Mouse (Mus musculus): ENCODE measurements around the gene Rpgrip1l. TPM values are rescaled to one million over a fixed set of nuclear protein-coding genes. Genes with fewer than 3 reads are reported as not detected.

Gene Rpgrip1l
- polyA plus RNA-seq, 1 experiment from 2014 or later: 17.1 TPM

DNA sequence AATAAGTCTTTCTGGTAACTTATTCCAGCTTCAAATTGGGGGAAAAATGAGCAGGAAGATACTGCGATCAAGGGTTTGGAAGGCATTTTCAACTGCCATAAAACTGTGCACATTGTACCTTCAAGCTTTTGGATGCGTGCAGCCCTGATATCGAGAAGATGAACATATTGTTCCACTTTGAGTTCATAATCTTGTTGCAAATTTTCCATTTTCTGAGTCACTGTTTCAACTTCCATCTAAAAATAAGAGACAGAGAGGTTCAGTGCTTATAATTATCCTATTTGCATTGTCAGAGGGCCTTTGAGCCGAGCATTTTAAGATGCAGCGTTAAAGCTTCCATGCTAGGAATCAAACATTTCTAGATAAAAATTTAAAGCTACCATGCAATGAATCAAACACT, 39.6 kb downstream of the Rpgrip1l start:
- no peak for ATAC-seq (ENCODE audit: insufficient number of reproducible peaks, insufficient read depth, low FRiP score, low TSS enrichment, low read depth)
- peaks cover 5% of the 10 kb centered on the region; the same call in 1 of the 2 replicates for H3K9me3 ChIP-seq
- H3K9ac ChIP-seq (replicated peaks): no peak overlapping the region
- peaks cover 18% of the 10 kb centered on the region for H3K36me3 ChIP-seq
- no peaks in the 10 kb centered on the region for H3K4me1 ChIP-seq (replicated peaks)
- 92% methylated on average over 5 of the region's 5 CpGs for WGBS
- H3K27me3 ChIP-seq: no peaks in the 10 kb centered on the region
- H3K27ac ChIP-seq: no peak overlapping the region
- H3K4me3 ChIP-seq (replicated peaks): no peak overlapping the region
- no peak overlapping the region for H3K4me2 ChIP-seq

DNA sequence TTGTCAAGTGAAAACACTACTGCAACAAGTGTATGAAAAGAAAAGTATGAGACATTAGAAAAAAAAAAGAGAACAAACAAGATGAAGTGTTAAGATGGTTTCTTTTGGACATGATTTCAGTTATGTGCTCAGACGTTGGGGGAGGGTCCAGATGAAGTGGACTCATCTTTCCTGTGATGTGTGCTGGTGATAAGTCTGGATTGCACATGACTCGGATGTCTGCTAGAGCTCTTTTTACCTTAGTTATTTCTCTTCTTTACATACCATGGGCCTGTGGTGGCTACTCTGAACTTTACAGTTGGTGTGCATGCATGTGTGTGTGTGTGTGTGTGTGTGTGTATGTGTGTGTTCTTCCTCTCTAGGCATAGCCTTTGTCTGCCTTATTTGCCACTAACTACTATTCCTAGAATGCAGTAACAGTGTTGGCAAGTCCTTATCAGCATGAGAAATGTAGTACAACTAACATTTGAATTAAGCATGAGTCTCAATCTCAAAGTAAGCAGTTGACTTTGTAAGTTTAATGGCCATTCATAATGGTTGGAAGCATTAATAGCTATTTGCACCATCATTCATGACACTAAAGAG, 43.6 kb downstream of the Rpgrip1l start:
- Histone ChIP-seq H3K36me3 (peaks cover 18% of the 10 kb centered on the region), H3K27ac (no peak overlapping the region), H3K4me2 (no peak overlapping the region), H3K9ac (replicated peaks) (no peak overlapping the region), H3K27me3 (no peaks in the 10 kb centered on the region), H3K4me3 (replicated peaks) (no peak overlapping the region), H3K9me3 (no peaks in the 10 kb centered on the region), H3K4me1 (replicated peaks) (no peaks in the 10 kb centered on the region)
- no peak for ATAC-seq (ENCODE audit: insufficient number of reproducible peaks, insufficient read depth, low FRiP score, low TSS enrichment, low read depth)
- 80% methylated on average over 2 of the region's 2 CpGs for WGBS

DNA sequence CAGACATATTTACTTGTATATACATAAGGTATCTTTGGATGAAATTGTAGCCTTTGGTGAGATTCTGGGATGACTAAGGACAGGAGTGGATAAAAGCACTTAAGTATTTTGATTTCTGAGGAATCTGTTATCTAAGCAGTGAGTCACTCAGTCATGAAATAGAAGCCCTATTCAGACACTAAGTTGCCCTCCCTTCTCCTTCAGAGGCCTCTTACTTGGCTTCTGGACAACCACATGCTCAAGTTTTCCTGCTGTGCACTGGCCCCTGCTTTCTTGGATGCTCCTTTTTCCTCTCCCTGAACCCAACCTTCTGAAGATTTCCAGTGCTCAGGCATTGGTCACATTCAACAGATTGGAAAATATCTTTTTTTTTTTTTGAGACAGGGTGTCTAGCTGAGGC, 48.5 kb downstream of the Rpgrip1l start:
- no peak overlapping the region for H3K9ac ChIP-seq (replicated peaks)
- H3K27me3 ChIP-seq: no peaks in the 10 kb centered on the region
- no peak for ATAC-seq (ENCODE audit: insufficient number of reproducible peaks, insufficient read depth, low FRiP score, low TSS enrichment, low read depth)
- H3K9me3 ChIP-seq: no peaks in the 10 kb centered on the region
- H3K36me3 ChIP-seq: peaks cover 8% of the 10 kb centered on the region; the same call in 1 of the 2 replicates
- no peak overlapping the region for H3K4me3 ChIP-seq (replicated peaks)
- no peaks in the 10 kb centered on the region for H3K4me1 ChIP-seq (replicated peaks)
- H3K27ac ChIP-seq: no peak overlapping the region
- no peak overlapping the region for H3K4me2 ChIP-seq

DNA sequence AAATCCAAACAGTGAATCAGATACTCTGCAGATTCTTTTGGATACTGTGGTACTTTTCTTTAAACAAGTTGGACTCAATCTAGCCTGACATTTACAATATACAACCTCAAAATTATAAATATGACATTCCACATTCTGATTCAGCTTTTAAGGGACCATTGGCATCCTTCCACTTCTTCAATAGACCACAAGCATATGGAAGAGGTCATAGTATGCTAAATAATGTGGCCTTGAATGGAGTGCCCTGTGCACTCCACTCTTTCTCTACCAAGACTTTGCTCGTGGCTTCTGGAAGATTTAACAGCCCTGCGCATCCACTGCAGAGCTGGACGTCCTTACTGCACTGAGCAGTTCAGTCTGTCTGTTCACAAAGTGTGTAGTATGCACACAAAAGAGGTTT, 49.1 kb downstream of the Rpgrip1l start:
- no peak overlapping the region for H3K27ac ChIP-seq
- ATAC-seq (ENCODE audit: insufficient number of reproducible peaks, insufficient read depth, low FRiP score, low TSS enrichment, low read depth): no peak
- no peak overlapping the region for H3K4me3 ChIP-seq (replicated peaks)
- no peaks in the 10 kb centered on the region for H3K27me3 ChIP-seq
- no peaks in the 10 kb centered on the region for H3K4me1 ChIP-seq (replicated peaks)
- WGBS: 85% methylated on average over 3 of the region's 3 CpGs
- no peak overlapping the region for H3K4me2 ChIP-seq
- H3K36me3 ChIP-seq: 0 out of 2 replicates have a peak, but pooled peaks cover 5% of the 10 kb centered on the region
- H3K9me3 ChIP-seq: no peaks in the 10 kb centered on the region
- no peak overlapping the region for H3K9ac ChIP-seq (replicated peaks)

DNA sequence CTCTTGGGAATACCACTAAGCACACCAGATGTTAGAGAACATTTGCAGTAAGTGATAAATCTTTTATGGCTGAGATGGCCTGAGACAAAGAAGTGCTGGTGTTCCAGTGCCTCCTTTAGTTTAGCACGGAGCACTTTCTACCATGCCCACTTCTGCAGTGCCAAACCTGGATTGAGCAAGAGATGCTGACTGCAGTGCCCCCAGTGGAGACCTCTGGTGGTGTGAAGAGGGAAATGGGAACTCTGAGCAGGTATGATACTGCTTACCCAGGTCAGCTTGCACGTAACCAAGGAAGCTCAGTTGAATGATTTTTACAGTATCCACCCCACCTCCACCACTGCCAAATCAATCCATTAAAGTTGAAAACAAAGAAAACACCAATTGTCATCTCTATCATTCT, 51.5 kb downstream of the Rpgrip1l start:
- Histone ChIP-seq H3K27me3 (no peaks in the 10 kb centered on the region), H3K9ac (replicated peaks) (no peak overlapping the region), H3K36me3 (no peaks in the 10 kb centered on the region), H3K4me1 (replicated peaks) (no peaks in the 10 kb centered on the region), H3K27ac (no peak overlapping the region), H3K4me2 (no peak overlapping the region), H3K4me3 (replicated peaks) (no peak overlapping the region), H3K9me3 (no peaks in the 10 kb centered on the region)
- no peak for ATAC-seq (ENCODE audit: insufficient number of reproducible peaks, insufficient read depth, low FRiP score, low TSS enrichment, low read depth)
- 75% methylated on average over 2 of the region's 2 CpGs for WGBS

DNA sequence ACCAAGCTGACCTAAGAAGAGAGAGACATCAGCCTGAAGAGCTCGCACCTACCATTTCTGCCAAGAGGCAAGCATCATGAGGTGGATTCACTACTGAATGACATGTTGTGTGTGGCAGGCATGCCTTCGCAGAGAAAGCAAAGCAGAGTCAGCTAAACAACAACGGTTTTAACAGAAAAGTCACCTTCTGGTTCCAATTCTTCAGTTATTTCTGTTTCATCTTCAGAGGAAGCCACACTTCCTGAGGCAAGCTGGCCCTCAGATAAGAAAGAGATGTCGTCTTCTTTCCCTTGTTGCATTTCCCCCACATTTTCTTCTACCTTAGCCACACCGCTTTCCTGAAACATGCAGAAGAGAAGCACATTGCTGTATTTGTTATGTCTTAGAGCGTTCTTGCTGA, 62.1 kb downstream of the Rpgrip1l start:
- Histone ChIP-seq H3K27me3 (no peaks in the 10 kb centered on the region), H3K36me3 (peaks cover 11% of the 10 kb centered on the region; the same call in 1 of the 2 replicates), H3K4me2 (no peak overlapping the region), H3K9ac (replicated peaks) (no peak overlapping the region), H3K27ac (no peak overlapping the region), H3K9me3 (no peaks in the 10 kb centered on the region), H3K4me1 (replicated peaks) (no peaks in the 10 kb centered on the region), H3K4me3 (replicated peaks) (no peak overlapping the region)
- 90% methylated on average over 6 of the region's 6 CpGs for WGBS
- ATAC-seq (ENCODE audit: insufficient number of reproducible peaks, insufficient read depth, low FRiP score, low TSS enrichment, low read depth): no peak

DNA sequence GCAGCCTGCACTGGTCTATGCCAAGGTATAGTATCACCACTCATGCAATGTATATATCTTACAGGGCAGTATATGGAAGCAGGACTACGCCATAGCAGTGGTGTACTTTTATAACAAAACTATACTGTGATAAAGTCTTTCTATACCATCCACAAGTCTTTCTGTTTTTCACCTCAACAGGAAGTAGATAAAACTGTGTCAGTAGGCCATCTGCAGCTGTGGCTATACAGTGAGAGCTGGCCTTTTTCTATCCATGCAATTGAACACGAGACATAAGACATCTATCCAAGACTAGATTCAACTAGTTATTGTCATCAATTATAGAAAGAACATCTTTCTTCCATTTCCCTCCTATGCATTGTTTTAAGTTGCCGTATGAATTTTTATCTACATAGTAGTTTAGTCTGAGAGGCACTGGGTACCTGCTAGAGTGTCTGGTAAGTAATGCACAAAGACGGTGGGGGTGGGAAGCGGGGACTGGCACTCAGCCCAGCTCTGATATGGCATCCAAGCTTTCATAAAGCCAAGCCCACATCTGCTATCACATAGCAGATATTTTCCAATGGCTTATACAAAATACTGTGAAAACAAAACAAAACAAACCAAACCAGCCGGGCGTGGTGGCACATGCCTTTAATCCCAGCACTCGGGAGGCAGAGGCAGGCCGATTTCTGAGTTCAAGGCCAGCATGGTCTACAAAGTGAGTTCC, 63.1 kb downstream of the Rpgrip1l start:
- Histone ChIP-seq H3K9me3 (no peaks in the 10 kb centered on the region), H3K27me3 (no peaks in the 10 kb centered on the region), H3K4me1 (replicated peaks) (no peaks in the 10 kb centered on the region), H3K9ac (replicated peaks) (no peak overlapping the region), H3K4me3 (replicated peaks) (no peak overlapping the region), H3K36me3 (peaks cover 11% of the 10 kb centered on the region; the same call in 1 of the 2 replicates), H3K27ac (no peak overlapping the region), H3K4me2 (no peak overlapping the region)
- no peak for ATAC-seq (ENCODE audit: insufficient number of reproducible peaks, insufficient read depth, low FRiP score, low TSS enrichment, low read depth)
- 96% methylated on average over 9 of the region's 9 CpGs for WGBS

DNA sequence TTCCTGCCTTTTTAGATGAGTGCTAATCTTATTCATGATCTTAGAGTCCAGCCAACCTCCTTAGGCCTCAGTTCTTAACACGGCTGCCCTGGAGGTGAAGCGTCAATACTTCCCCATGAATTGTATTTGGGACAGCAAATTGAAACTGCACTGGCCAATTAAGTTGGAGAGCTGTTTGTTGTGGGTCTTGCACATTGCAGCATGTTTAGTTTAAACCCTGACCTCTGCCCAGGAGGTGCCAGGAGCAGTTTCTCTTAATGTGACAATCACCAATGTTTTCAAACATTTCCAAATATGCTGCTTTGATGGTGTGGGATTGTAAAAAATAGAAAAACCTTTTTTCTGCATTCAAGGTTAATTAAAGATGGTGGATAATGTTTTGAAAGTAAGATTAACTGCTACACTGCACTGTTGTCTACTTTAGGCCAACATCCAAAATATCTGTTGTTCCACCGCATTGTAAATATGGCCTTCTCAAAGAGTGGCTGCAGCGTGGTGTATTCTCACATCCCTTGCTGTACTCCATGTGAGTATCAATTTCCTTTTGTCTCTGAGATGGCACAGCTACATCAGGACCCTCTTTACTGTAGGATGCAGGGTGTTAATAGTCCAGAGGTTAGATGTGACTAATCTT, 67.1 kb downstream of the Rpgrip1l start:
- Histone ChIP-seq H3K36me3 (peaks cover 10% of the 10 kb centered on the region; the same call in 1 of the 2 replicates), H3K27ac (no peak overlapping the region), H3K4me2 (no peak overlapping the region), H3K9ac (replicated peaks) (no peak overlapping the region), H3K9me3 (no peaks in the 10 kb centered on the region), H3K27me3 (no peaks in the 10 kb centered on the region), H3K4me3 (replicated peaks) (no peak overlapping the region), H3K4me1 (replicated peaks) (no peaks in the 10 kb centered on the region)
- ATAC-seq (ENCODE audit: insufficient number of reproducible peaks, insufficient read depth, low FRiP score, low TSS enrichment, low read depth): no peak
- WGBS: 60% methylated on average over 4 of the region's 4 CpGs

DNA sequence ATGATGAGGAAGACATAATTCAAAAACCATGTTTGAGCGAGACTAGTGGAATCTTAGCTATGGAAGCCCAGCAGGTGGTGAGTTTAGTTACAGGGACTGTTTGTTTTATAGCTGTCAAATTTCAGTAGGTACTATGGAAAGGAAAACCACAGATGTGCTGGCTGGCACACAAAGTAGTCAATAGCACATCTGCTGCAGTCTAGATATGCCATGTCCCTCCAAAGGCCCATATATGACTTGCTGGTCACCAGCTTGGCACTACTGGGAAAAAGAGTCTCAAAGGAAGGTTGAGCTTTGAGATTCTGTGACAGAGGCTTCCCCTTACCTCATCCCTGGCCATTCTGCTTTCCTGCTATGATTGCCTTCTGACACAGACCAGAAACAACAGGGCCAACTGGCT, 70.3 kb downstream of the Rpgrip1l start:
- H3K9me3 ChIP-seq: no peaks in the 10 kb centered on the region
- ATAC-seq (ENCODE audit: insufficient number of reproducible peaks, insufficient read depth, low FRiP score, low TSS enrichment, low read depth): no peak
- no peaks in the 10 kb centered on the region for H3K27me3 ChIP-seq
- H3K27ac ChIP-seq: no peak overlapping the region
- 53% methylated on average over 1 of the region's 1 CpGs for WGBS
- no peaks in the 10 kb centered on the region for H3K4me1 ChIP-seq (replicated peaks)
- no peak overlapping the region for H3K4me2 ChIP-seq
- H3K4me3 ChIP-seq (replicated peaks): no peak overlapping the region
- H3K9ac ChIP-seq (replicated peaks): no peak overlapping the region
- H3K36me3 ChIP-seq: no peaks in the 10 kb centered on the region; the same call in 1 of the 2 replicates

DNA sequence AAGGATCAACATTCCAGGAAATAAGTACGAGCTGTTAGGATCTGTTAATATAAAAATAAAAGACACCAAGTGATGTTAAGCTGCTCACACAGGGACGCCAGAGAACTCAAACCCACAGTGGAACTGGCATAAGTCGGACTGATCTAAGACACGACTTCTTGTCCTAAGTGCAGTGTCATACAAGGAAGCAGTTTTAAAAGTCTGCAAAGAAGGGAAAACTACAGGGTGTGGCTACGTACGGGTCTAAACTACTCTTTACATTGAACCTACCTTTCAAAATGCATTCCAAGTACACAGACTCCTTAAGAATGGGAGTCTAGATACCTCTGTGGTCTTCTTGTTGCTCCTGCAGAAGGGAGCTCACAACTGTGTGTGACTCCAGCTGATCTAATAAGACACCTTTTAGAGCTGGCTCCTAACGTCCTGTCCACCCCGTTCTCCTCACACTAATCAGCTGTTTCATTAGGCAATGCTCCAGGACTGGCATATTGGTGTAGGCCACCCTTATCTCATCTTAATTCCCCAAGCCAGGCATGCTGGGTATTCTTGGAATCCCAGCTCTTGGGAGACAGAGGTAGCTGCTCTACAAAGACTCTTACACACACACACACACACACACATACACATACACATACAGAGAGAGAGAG, 71.1 kb downstream of the Rpgrip1l start:
- Histone ChIP-seq H3K4me3 (replicated peaks) (no peak overlapping the region), H3K4me2 (no peak overlapping the region), H3K4me1 (replicated peaks) (no peaks in the 10 kb centered on the region), H3K9ac (replicated peaks) (no peak overlapping the region), H3K27ac (no peak overlapping the region), H3K9me3 (no peaks in the 10 kb centered on the region), H3K27me3 (no peaks in the 10 kb centered on the region), H3K36me3 (no peaks in the 10 kb centered on the region)
- no peak for ATAC-seq (ENCODE audit: insufficient number of reproducible peaks, insufficient read depth, low FRiP score, low TSS enrichment, low read depth)
- whole genome bisulfite sequencing: 71% methylated on average over 8 of the region's 8 CpGs

DNA sequence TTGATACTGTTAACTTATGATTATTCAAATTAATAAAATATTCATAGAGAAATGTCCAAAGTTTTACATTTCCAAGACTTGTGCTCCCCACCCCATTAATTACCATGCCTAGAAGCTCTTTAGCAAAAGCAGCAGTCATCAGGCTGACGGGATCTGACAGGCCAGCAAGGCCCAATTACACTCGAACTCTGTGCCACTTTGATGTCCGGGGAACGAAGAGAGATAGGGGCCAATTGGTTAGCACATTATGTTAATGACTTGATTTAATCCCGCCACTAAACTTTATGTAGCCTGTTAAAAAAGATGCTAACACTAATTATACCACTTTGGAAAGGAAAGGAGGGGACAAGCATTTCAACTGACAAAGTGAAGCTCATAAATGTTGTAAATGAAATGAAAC, 71.7 kb downstream of the Rpgrip1l start:
- H3K9me3 ChIP-seq: no peaks in the 10 kb centered on the region
- WGBS: 34% methylated on average over 5 of the region's 5 CpGs

More for the DNA sequence above, 71.7 kb downstream of the Rpgrip1l start:
- ATAC-seq (ENCODE audit: insufficient number of reproducible peaks, insufficient read depth, low FRiP score, low TSS enrichment, low read depth): no peak
- no peak overlapping the region for H3K4me2 ChIP-seq
- H3K4me3 ChIP-seq (replicated peaks): no peak overlapping the region
- no peaks in the 10 kb centered on the region for H3K36me3 ChIP-seq
- no peaks in the 10 kb centered on the region for H3K4me1 ChIP-seq (replicated peaks)
- H3K27me3 ChIP-seq: no peaks in the 10 kb centered on the region
- no peak overlapping the region for H3K9ac ChIP-seq (replicated peaks)
- H3K27ac ChIP-seq: no peak overlapping the region

Measured in limb, embryonic 12.5 days (tissue).